Mouse (Mus musculus) neural tube, embryonic 15.5 days (tissue): ENCODE measurements around the gene Olfr948. TPM values are rescaled to one million over a fixed set of nuclear protein-coding genes. Genes with fewer than 3 reads are reported as not detected.

Experiments used
- ATAC-seq: fragments of 200-750 bp; cut with Nextera tagmentation; 2 replicates; pipeline ENCODE4 v1.8.0; 2017; ENCODE audit warnings: mild to moderate bottlenecking, moderate TSS enrichment, moderate library complexity; ENCODE audit not compliant: low FRiP score
- H3K27ac ChIP-seq: fragments of 300-500 bp; sonication (generic); replicated peaks from 2 replicates; pipeline ENCODE4 v1.5.1; 2015; ENCODE audit warnings: mild to moderate bottlenecking, inconsistent platforms
- H3K27me3 ChIP-seq: fragments of 300-500 bp; sonication (generic); replicated peaks from 2 replicates; pipeline ENCODE4 v1.6.1; 2015; ENCODE audit warnings: inconsistent platforms
- H3K36me3 ChIP-seq: fragments of 300-500 bp; sonication (generic); 2 replicates; pipeline ENCODE4 v1.6.1; 2015; ENCODE audit warnings: inconsistent platforms
- H3K4me1 ChIP-seq: fragments of 300-500 bp; sonication (generic); 2 replicates; pipeline ENCODE4 v1.6.1; 2015; ENCODE audit warnings: inconsistent platforms
- H3K4me2 ChIP-seq: fragments of 300-500 bp; sonication (generic); 2 replicates; pipeline ENCODE4 v1.6.1; 2015; ENCODE audit warnings: inconsistent platforms, mild to moderate bottlenecking, moderate library complexity
- H3K4me3 ChIP-seq: fragments of 300-500 bp; sonication (generic); replicated peaks from 2 replicates; pipeline ENCODE4 v1.5.1; 2015; ENCODE audit warnings: mild to moderate bottlenecking, inconsistent platforms
- H3K9ac ChIP-seq: fragments of 300-500 bp; sonication (generic); replicated peaks from 2 replicates; pipeline ENCODE4 v1.6.1; 2015; ENCODE audit warnings: mild to moderate bottlenecking, inconsistent platforms
- H3K9me3 ChIP-seq: fragments of 300-500 bp; sonication (generic); replicated peaks from 2 replicates; pipeline ENCODE4 v1.6.1; 2016; ENCODE audit warnings: inconsistent platforms
- WGBS: fragments of 180-500 bp; shearing (Covaris S2); methylation state at CpG from one replicate; pipeline ENCODE4 v1.1.7; 2015; ENCODE audit warnings: mixed read lengths; 5-methylcytosine and 5-hydroxymethylcytosine counted together
- polyA plus RNA-seq: library from polyadenylated mRNA; unstranded; fragments of >200 nt; fragmentation: Nextera tagmentation; extraction: Ambion mirVana; gene quantifications from 2 replicates; pipeline ENCODE4 v1.2.1, GENCODE M21; 2015

Olfr948 gene
- polyA plus RNA-seq = not detected in 2 replicates

DNA sequence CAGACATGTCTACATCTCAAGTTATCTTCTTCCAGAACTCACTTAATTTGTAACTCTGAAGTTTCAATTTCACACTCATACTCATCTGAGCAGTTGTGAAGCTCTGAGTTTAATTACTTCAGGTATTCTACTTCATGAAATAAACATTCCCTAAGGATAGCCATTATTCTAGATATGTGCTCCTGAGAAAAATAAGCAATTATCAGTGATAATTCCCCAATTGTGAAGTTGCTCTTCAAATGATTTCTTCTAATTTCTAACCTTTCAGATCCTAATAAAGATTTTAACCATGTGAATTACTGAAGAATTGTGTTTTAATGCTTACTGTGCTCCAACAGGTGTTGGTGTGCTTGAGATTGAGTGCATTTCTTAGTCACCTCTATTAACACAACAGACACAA lies at the start of gene Olfr948:
Gene Olfr948 (minus strand): TSS at position 101 of the 400 bp plus-strand sequence.
- Histone ChIP-seq H3K4me1 (no peaks in the 10 kb centered on the region), H3K9me3 (no peaks in the 10 kb centered on the region), H3K4me2 (no peak within 1 kb of the TSS), H3K9ac (no peak within 1 kb of the TSS), H3K36me3 (no peaks in the 10 kb centered on the region), H3K27me3 (no peaks in the 10 kb centered on the region), H3K4me3 (no peak within 1 kb of the TSS), H3K27ac (no peak within 1 kb of the TSS)
- ATAC-seq = no peak

DNA sequence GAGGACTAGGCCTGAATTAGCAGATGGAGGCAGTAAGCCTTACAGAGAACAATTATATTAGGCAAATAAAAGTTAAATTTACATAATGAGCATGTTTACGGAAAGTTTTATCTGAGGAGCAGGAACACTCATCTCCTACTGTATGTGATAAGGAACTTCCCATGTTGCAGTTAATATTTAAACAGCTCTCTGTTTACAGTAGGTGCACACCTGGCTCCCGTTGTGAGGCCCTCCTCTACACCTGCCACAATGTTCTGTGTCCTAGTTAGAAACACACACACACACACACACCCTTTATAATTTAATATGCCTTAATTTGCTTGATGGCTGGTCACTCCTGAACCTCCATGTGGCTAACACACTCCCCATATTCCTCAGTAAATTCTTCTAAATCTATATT lies 38.7 kb downstream of the Olfr948 start:
- H3K9me3 ChIP-seq = no peaks in the 10 kb centered on the region
- ATAC-seq = no peak
- WGBS = 78% methylated on average over 2 of the region's 2 CpGs
- no peak overlapping the region for H3K4me3 ChIP-seq
- H3K36me3 ChIP-seq = no peaks in the 10 kb centered on the region
- H3K9ac ChIP-seq = no peak overlapping the region
- no peaks in the 10 kb centered on the region for H3K27me3 ChIP-seq
- H3K4me2 ChIP-seq = no peak overlapping the region
- H3K27ac ChIP-seq = no peak overlapping the region
- H3K4me1 ChIP-seq = no peaks in the 10 kb centered on the region

DNA sequence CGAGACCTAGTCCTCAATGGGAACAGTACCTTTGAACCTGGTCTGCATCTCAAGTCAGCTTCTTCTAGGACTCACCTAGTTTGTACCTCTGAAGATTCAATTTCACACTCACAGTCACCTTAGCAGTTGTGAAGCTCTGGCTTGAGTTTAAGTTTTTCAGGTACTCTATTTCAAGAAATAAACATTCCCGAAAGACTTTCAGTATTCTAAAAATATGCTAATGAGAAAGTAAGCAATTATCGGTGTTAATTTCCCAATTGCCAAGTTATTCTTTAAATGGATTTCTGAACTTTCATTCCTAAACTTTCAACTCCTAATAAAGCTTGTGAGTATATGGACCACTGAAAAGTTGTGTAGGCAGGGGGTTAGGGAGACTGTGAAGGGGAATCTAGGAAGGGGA lies 49.1 kb downstream of the Olfr948 start, which contains the start of gene Olfr945:
Gene Olfr945 (minus strand): TSS at position 101 of the 400 bp plus-strand sequence.
- Histone ChIP-seq H3K4me1 (no peaks in the 10 kb centered on the region), H3K27ac (no peak within 1 kb of the TSS), H3K4me3 (no peak within 1 kb of the TSS), H3K36me3 (no peaks in the 10 kb centered on the region), H3K4me2 (no peak within 1 kb of the TSS), H3K27me3 (no peaks in the 10 kb centered on the region), H3K9ac (no peak within 1 kb of the TSS), H3K9me3 (no peaks in the 10 kb centered on the region)
- 95% methylated on average over 3 of the region's 3 CpGs for WGBS
- no peak for ATAC-seq

Other genes starting within 250 kb of the Olfr948 start
- not detected in 2 replicates for gene Olfr938, start 247.2 kb downstream of the Olfr948 start, polyA plus RNA-seq
- gene Olfr27, start 197.9 kb downstream of the Olfr948 start, polyA plus RNA-seq = not detected in 2 replicates
- not detected in 2 replicates for gene Olfr943, start 159.7 kb downstream of the Olfr948 start, polyA plus RNA-seq
- gene Olfr944, start 124.1 kb downstream of the Olfr948 start, polyA plus RNA-seq = not detected in 2 replicates
- not detected in 2 replicates for gene Olfr1537, start 76.1 kb downstream of the Olfr948 start, polyA plus RNA-seq
- not detected in 2 replicates for gene Olfr945, start 49.2 kb downstream of the Olfr948 start, polyA plus RNA-seq
- not detected in 2 replicates for gene Olfr951, start 61.4 kb upstream of the Olfr948 start, polyA plus RNA-seq
- gene Olfr952, start 101.1 kb upstream of the Olfr948 start, polyA plus RNA-seq = not detected in 2 replicates
- gene Olfr954, start 130.7 kb upstream of the Olfr948 start, polyA plus RNA-seq = not detected in 2 replicates
- gene Olfr955, start 145.9 kb upstream of the Olfr948 start, polyA plus RNA-seq = not detected in 2 replicates
- gene Olfr44, start 167.9 kb upstream of the Olfr948 start, polyA plus RNA-seq = not detected in 2 replicates
- not detected in 2 replicates for gene Olfr957, start 189.8 kb upstream of the Olfr948 start, polyA plus RNA-seq
- not detected in 2 replicates for gene Olfr958, start 228.0 kb upstream of the Olfr948 start, polyA plus RNA-seq
- 0.05 TPM in 1 of 2 replicates, not detected in the other for gene Olfr959, start 249.5 kb upstream of the Olfr948 start, polyA plus RNA-seq